Mouse (Mus musculus): ENCODE data around the gene Dnal4.

DNA sequence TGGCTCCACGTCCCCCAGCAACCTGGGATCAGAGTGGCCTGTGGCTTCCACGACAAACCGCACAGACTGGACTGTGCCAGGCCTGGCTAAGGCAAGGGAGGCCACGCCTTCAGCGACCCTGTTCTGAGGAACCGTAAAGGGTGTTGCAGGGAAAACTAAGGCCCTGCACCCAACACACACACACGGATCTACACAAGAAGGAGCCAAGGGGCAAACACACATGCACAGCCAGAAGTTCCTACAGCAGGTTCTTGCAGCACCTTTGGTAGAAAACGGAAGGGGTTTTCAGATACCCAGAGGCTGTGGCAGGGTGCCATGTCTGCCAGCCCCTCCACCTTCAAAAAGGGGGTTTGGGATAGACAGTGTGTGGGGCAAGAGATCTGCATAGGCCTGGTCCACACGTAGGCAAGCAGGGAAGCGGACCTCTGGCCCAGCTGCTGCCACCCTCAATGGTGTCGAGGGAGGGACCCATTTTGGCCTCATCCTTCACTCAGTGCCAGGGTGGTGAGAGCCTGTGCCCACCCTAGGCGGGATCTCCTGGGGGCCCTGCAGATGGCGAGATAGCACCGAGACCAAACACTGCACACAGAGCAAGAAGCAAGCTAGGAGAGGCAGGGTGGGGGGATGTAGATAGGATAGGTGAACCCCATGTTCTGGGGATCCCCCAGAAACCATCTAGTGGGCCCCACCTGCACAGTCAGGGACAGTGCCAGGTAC is 49.6 kb upstream of the Dnal4 start:
- TF ChIP-seq TAL1 (IDR thresholded peaks at IDR 0.05; ENCODE audit: low read length) (no peak), GATA1 (IDR thresholded peaks at IDR 0.05; ENCODE audit: low read length) (no peak)
